12 mouse cellular contexts compared by ENCODE assay signal in the genomic region with DNA sequence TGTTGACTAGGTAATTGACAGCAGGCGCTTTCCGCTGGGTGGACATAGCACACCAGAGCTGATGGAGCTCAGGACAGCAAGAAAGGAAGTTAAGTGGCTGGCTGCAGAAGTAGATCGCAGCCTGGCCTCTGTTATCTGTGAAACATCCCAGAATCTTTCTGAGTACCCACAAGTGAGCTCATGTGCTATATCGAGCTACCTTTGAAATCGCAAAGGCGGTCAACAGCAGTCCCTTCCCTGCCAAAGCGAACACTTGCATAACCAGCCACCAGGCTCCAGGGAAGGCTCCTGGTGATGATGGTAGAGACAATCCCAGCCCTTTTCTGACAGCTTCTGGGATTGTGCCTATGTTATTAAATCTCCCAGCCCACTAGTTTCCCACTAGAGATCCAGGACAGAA.
"Had no signal": no experiment of that assay in that cellular context is flagged by ENCODE, and none has a peak within 500 bp of the region (broad histone marks: within the 10 kb centered on the region; RNA-seq: fewer than 3 reads in every experiment).

No protein-coding gene starts in this region.

- DNase-seq: lung, adult 18-20 months; lung, embryonic 14.5 days; lung, postnatal 10 days; lung, postnatal 4 days; midbrain, embryonic 14.5 days; retina, postnatal 1 day; right cerebral cortex, postnatal 14 days; spleen, adult 18-20 months; thymus, adult 18-20 months; thymus, postnatal 14 days; thymus, postnatal 36 days had no signal

- ATAC-seq: midbrain, embryonic 16.5 days had no signal
